Mouse (Mus musculus) stomach, embryonic 16.5 days (tissue): ENCODE data around the gene Dcakd. TPM values are rescaled to one million over a fixed set of nuclear protein-coding genes. Genes with fewer than 3 reads are reported as not detected.
A peak's percentile ranks its signal among the peaks of the same experiment; 100 is the strongest.

ENCODE experiments used
- ATAC-seq: fragments of 200-750 bp; cut with Nextera tagmentation; 2 replicates; pipeline ENCODE4 v1.8.0; 2017; ENCODE audit warnings: moderate number of reproducible peaks, moderate TSS enrichment; ENCODE audit not compliant: insufficient read depth, low FRiP score
- H3K27ac ChIP-seq: fragments of 300-500 bp; sonication (generic); 2 replicates; pipeline ENCODE4 v1.5.1; 2014; ENCODE audit warnings: low read length
- H3K27me3 ChIP-seq: fragments of 300-500 bp; sonication (generic); 2 replicates; pipeline ENCODE4 v1.6.1; 2014; ENCODE audit warnings: low read length, control low read depth, mixed read lengths; ENCODE audit not compliant: control insufficient read depth, insufficient read depth
- H3K36me3 ChIP-seq: fragments of 300-500 bp; sonication (generic); 2 replicates; pipeline ENCODE4 v1.6.1; 2014; ENCODE audit warnings: low read length; ENCODE audit not compliant: control insufficient read depth, insufficient read depth
- H3K4me1 ChIP-seq: fragments of 300-500 bp; sonication (generic); 2 replicates; pipeline ENCODE4 v1.6.1; 2014; ENCODE audit warnings: low read length, control low read depth, mixed read lengths; ENCODE audit not compliant: control insufficient read depth, insufficient read depth
- H3K4me2 ChIP-seq: fragments of 300-500 bp; sonication (generic); 2 replicates; pipeline ENCODE4 v1.6.1; 2014; ENCODE audit warnings: low read depth, low read length, mixed read lengths
- H3K4me3 ChIP-seq: fragments of 300-500 bp; sonication (generic); replicated peaks from 2 replicates; pipeline ENCODE4 v1.5.1; 2014; ENCODE audit warnings: mild to moderate bottlenecking, low read length
- H3K9ac ChIP-seq: fragments of 300-500 bp; sonication (generic); 2 replicates; pipeline ENCODE4 v1.6.1; 2014; ENCODE audit warnings: low read length
- H3K9me3 ChIP-seq: fragments of 300-500 bp; sonication (generic); replicated peaks from 2 replicates; pipeline ENCODE4 v1.6.1; 2016; ENCODE audit warnings: low read length, control low read depth; ENCODE audit not compliant: control insufficient read depth
- WGBS: fragments of 180-500 bp; shearing (Covaris S2); extraction: QIAGEN DNeasy Blood & Tissue Kit; methylation state at CpG from one replicate; pipeline ENCODE4 v1.1.7; 2014; 5-methylcytosine and 5-hydroxymethylcytosine counted together
- polyA plus RNA-seq: library from polyadenylated mRNA; unstranded; fragments of >200 nt; fragmentation: Nextera tagmentation; extraction: Ambion mirVana; gene quantifications from 2 replicates; pipeline ENCODE4 v1.2.1, GENCODE M21; 2015

The Dcakd gene
- polyA plus RNA-seq, 1 experiment from 2014 or later, result 85.2 TPM

DNA sequence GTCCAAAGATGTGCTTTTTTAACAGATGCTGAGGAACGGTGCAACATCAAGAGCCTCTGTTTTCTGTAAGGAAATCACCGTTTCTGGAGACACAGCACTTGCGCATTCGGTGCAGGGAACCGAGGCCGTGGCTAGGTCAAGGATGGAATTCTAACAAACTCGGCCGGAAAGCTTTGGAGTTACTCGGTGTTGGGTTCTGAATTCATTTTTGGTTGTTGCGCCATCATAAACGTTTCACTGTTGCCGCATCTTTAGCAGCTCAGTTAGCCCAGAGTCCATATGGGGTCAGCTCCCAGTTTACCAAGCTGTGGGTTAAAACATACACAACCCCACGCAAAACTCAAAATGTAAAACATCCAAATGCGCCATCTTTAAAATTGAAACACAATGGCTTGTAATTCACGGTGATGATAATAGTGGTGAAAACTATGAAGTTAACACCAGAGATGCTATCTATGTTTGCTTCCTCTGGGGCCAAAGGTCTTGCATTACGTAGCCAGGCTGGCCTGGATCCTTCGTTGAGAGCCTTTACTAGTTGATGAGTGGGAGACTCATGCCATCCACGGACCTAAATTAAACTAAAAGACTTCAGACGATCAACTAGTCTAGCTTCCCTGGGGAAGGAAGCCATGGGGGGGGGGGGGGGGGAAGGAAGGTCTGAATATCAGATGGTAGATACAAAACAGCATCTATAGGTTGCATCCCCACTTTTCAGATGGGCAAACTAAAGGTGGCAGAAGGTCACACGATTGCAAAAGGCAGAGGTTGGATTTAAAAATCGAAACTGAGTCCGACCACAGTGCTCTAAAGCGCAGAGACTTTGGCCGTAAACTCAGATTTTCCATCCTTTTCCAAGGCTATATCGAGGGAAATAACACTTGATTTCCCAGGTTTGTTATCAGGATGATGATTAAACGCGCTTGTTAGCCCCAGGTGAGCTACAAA is 12.0 kb downstream of the Dcakd start:
- Histone ChIP-seq H3K9ac (peak overlapping the region; percentile 85), H3K27ac (peak overlapping the region; percentile 88), H3K36me3 (no peaks in the 10 kb centered on the region), H3K4me1 (peaks cover 27% of the 10 kb centered on the region), H3K9me3 (no peaks in the 10 kb centered on the region), H3K4me3 (peak overlapping the region; percentile 71), H3K27me3 (no peaks in the 10 kb centered on the region), H3K4me2 (peak overlapping the region; percentile 77)
- no peak for ATAC-seq
- WGBS, result 37% methylated on average over 27 of the region's 27 CpGs

- H3K36me3 ChIP-seq, result no peaks in the 10 kb centered on the region
- no peaks in the 10 kb centered on the region for H3K27me3 ChIP-seq
- H3K4me2 ChIP-seq, result no peak overlapping the region
- WGBS, result 79% methylated on average over 2 of the region's 2 CpGs
- no peak overlapping the region for H3K9ac ChIP-seq
- peaks cover 43% of the 10 kb centered on the region for H3K4me1 ChIP-seq
- ATAC-seq, result no peak
- no peaks in the 10 kb centered on the region for H3K9me3 ChIP-seq
- no peak overlapping the region for H3K27ac ChIP-seq
- no peak overlapping the region for H3K4me3 ChIP-seq
These were observed 17.0 kb downstream of the Dcakd start for GRCm38 (mm10) chr11:103011206-103011497.

GRCm38 (mm10) chr11:103010454-103011205 is 17.5 kb downstream of the Dcakd start:
- Histone ChIP-seq H3K4me3 (no peak overlapping the region), H3K4me1 (peaks cover 40% of the 10 kb centered on the region), H3K9ac (no peak overlapping the region), H3K27ac (no peak overlapping the region), H3K9me3 (no peaks in the 10 kb centered on the region), H3K36me3 (no peaks in the 10 kb centered on the region), H3K27me3 (no peaks in the 10 kb centered on the region), H3K4me2 (no peak overlapping the region)
- no peak for ATAC-seq
- 62% methylated on average over 13 of the region's 13 CpGs for WGBS

DNA sequence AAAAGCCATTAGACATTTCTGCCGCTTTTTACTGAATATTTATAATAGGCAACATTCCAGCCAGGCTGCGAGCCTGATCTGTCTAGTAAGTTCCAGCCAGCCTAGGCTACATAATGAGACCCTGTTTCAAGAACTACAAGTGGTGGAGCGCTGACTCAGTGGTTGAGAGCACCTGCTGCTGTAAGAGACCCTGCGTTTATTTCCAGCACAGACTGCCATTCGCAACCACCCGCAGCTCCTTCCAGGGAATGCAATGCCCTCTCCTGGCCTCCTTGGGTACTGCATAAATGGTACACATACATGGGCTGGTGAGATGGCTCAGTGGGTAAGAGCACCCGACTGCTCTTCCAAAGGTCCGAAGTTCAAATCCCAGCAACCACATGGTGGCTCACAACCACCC is 18.9 kb downstream of the Dcakd start:
- H3K27me3 ChIP-seq, result no peaks in the 10 kb centered on the region
- H3K36me3 ChIP-seq, result no peaks in the 10 kb centered on the region
- no peak for ATAC-seq
- H3K4me2 ChIP-seq, result no peak overlapping the region
- H3K9ac ChIP-seq, result no peak overlapping the region
- no peaks in the 10 kb centered on the region for H3K9me3 ChIP-seq
- H3K27ac ChIP-seq, result no peak overlapping the region
- 84% methylated on average over 8 of the region's 8 CpGs for WGBS
- no peak overlapping the region for H3K4me3 ChIP-seq
- peaks cover 32% of the 10 kb centered on the region for H3K4me1 ChIP-seq

- WGBS, result 57% methylated on average over 7 of the region's 7 CpGs
These were observed 19.6 kb downstream of the Dcakd start for GRCm38 (mm10) chr11:103008558-103008957.

GRCm38 (mm10) chr11:103007001-103007340 is 21.2 kb downstream of the Dcakd start:
- Histone ChIP-seq H3K4me3 (no peak overlapping the region), H3K9me3 (no peaks in the 10 kb centered on the region), H3K27me3 (no peaks in the 10 kb centered on the region), H3K27ac (no peak overlapping the region), H3K4me1 (peaks cover 41% of the 10 kb centered on the region), H3K36me3 (no peaks in the 10 kb centered on the region), H3K9ac (no peak overlapping the region), H3K4me2 (no peak overlapping the region)
- ATAC-seq, result 0 out of 2 replicates have a peak, but pooled peaks have one; percentile 22
- 76% methylated on average over 6 of the region's 6 CpGs for WGBS

More at GRCm38 (mm10) chr11:103008558-103008957, 19.6 kb downstream of the Dcakd start:
- Histone ChIP-seq H3K4me3 (no peak overlapping the region), H3K9me3 (no peaks in the 10 kb centered on the region), H3K4me2 (no peak overlapping the region), H3K9ac (no peak overlapping the region), H3K36me3 (no peaks in the 10 kb centered on the region), H3K4me1 (peaks cover 34% of the 10 kb centered on the region), H3K27me3 (no peaks in the 10 kb centered on the region), H3K27ac (0 out of 2 replicates have a peak overlapping the region, but pooled peaks have one; percentile 40)
- no peak for ATAC-seq

GRCm38 (mm10) chr11:103006286-103007000 is 21.7 kb downstream of the Dcakd start:
- ATAC-seq, result no peak; the same call in 1 of the 2 replicates
- no peaks in the 10 kb centered on the region for H3K27me3 ChIP-seq
- H3K4me2 ChIP-seq, result no peak overlapping the region
- WGBS, result 78% methylated on average over 7 of the region's 7 CpGs
- H3K36me3 ChIP-seq, result no peaks in the 10 kb centered on the region
- peaks cover 39% of the 10 kb centered on the region for H3K4me1 ChIP-seq
- no peaks in the 10 kb centered on the region for H3K9me3 ChIP-seq
- H3K4me3 ChIP-seq, result no peak overlapping the region
- H3K9ac ChIP-seq, result no peak overlapping the region
- no peak overlapping the region; the same call in 1 of the 2 replicates for H3K27ac ChIP-seq

- no peak for ATAC-seq
- no peaks in the 10 kb centered on the region for H3K36me3 ChIP-seq
- no peaks in the 10 kb centered on the region for H3K27me3 ChIP-seq
- no peak overlapping the region for H3K4me2 ChIP-seq
- 66% methylated on average over 11 of the region's 11 CpGs for WGBS
- no peaks in the 10 kb centered on the region for H3K9me3 ChIP-seq
- no peak overlapping the region for H3K27ac ChIP-seq
- H3K9ac ChIP-seq, result no peak overlapping the region
- peaks cover 35% of the 10 kb centered on the region for H3K4me1 ChIP-seq
- H3K4me3 ChIP-seq, result no peak overlapping the region
These were observed 22.7 kb downstream of the Dcakd start for GRCm38 (mm10) chr11:103005254-103005981.
